Mouse (Mus musculus) liver, adult 2 months (tissue): ENCODE measurements around the gene Cmip. TPM values are rescaled to one million over a fixed set of nuclear protein-coding genes. Genes with fewer than 3 reads are reported as not detected.

Source experiments
- DNase-seq: peaks from one replicate; pipeline ENCODE4 v3.0.0-alpha.2; 2011; ENCODE audit warnings: low read depth, low spot score; ENCODE audit errors: extremely low read depth
- H3K27ac ChIP-seq: fragments of 200-500 bp; replicated peaks from 2 replicates; pipeline ENCODE4 v1.5.1; 2012; ENCODE audit warnings: low read depth, mild to moderate bottlenecking, control low read depth, inconsistent platforms, low read length; ENCODE audit not compliant: insufficient read depth
- H3K27me3 ChIP-seq: fragments of 200-500 bp; 2 replicates; pipeline ENCODE4 v1.6.1; 2012; ENCODE audit warnings: mild to moderate bottlenecking, moderate library complexity, low read length, inconsistent platforms; ENCODE audit not compliant: control insufficient read depth, insufficient read depth
- H3K36me3 ChIP-seq: fragments of 200-500 bp; 2 replicates; pipeline ENCODE4 v1.6.1; 2012; ENCODE audit warnings: low read length, inconsistent platforms; ENCODE audit not compliant: control insufficient read depth, insufficient read depth
- H3K4me1 ChIP-seq: fragments of 200-500 bp; 2 replicates; pipeline ENCODE4 v1.6.1; 2011; ENCODE audit warnings: low read length; ENCODE audit not compliant: control insufficient read depth, insufficient read depth
- H3K4me3 ChIP-seq: fragments of 200-500 bp; 2 replicates; pipeline ENCODE4 v1.5.1; 2011; ENCODE audit warnings: low read depth, mild to moderate bottlenecking, control low read depth, low read length, moderate library complexity; ENCODE audit not compliant: insufficient read depth
- H3K79me2 ChIP-seq: fragments of 200-500 bp; 2 replicates; pipeline ENCODE4 v1.6.1; 2012; ENCODE audit warnings: inconsistent platforms, mild to moderate bottlenecking, low read length, moderate library complexity; ENCODE audit not compliant: control insufficient read depth, insufficient read depth
- H3K9ac ChIP-seq: fragments of 200-500 bp; 2 replicates; pipeline ENCODE4 v1.6.1; 2012; ENCODE audit warnings: low read depth, mild to moderate bottlenecking, control low read depth, inconsistent platforms, low read length
- CTCF ChIP-seq: fragments of 200-500 bp; IDR thresholded peaks from 2 replicates; pipeline ENCODE4 v1.5.1; 2011; ENCODE audit warnings: low read depth, low read length, control low read depth
- POLR2A ChIP-seq: fragments of 200-500 bp; IDR thresholded peaks from 2 replicates; pipeline ENCODE4 v1.6.1; 2011; ENCODE audit warnings: low read length, control low read depth; ENCODE audit not compliant: insufficient read depth; ENCODE audit errors: extremely low read depth
- WGBS: fragments of 180-500 bp; shearing (Covaris S2); methylation state at CpG from one replicate; pipeline ENCODE4 v1.1.7; 2018; 5-methylcytosine and 5-hydroxymethylcytosine counted together
- polyA plus RNA-seq: library from polyadenylated mRNA; depleted of rRNA; stranded (reverse); fragments of >200 nt; gene quantifications from 2 replicates; pipeline ENCODE4 v1.2.3, GENCODE M21; 2012
- total RNA-seq: library from RNA; depleted of rRNA; stranded (reverse); fragments of >200 nt; gene quantifications from 2 replicates; pipeline ENCODE4 v1.2.3, GENCODE M21; 2014

The Cmip gene
- total and polyA plus RNA-seq, 2 experiments, result 8.8 to 21.0 TPM

DNA sequence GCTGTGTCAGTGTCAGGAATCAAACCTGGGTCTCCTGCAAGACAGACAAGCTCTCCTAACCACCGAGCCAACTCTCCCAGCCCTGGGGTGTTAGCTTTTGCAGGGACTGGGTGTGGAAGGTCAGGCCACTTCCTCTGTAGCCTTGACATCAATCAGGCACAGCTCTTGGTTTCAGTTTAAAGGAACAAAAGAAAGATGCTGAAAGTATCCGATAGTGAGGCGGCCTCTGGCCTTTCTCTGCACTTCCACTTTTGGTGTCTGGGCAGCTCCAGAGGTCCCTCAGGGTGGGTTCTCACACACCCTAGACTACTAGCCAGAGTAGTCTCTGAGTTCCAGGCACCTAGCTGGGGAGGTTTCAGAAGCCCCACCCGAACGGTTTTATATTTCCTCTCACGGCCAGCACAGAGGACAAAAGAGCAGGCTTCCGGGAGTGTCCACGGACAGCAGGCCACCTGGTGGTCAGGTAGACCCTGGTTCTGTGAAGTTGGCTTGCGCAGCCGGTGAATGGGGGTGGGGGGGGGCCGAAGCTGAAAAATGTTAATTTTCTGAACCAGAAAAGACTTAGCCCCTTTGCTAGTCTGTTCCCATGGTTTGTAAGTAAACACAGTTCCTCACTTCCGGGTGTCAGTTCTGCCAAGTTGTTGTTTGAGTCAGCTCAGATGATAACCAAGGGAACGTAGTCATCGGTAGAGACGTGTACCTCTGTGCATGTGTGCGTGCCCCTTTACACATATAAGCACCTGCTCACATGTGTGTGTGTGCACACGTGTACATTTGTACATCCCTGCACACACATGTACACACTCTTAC, 25.5 kb downstream of the Cmip start:
- peak overlapping the region; percentile 12; the same call in 1 of the 2 replicates for H3K9ac ChIP-seq
- peaks cover 63% of the 10 kb centered on the region for H3K79me2 ChIP-seq
- WGBS, result 24% methylated on average over 17 of the region's 17 CpGs
- DNase-seq, result no peak
- H3K4me3 ChIP-seq, result no peak overlapping the region
- H3K4me1 ChIP-seq, result peaks cover 29% of the 10 kb centered on the region
- no peak for TF ChIP-seq POLR2A
- TF ChIP-seq CTCF, result no peak
- H3K27ac ChIP-seq, result peak overlapping the region; percentile 26; the same call in 1 of the 2 replicates
- H3K36me3 ChIP-seq, result no peaks in the 10 kb centered on the region
- no peaks in the 10 kb centered on the region for H3K27me3 ChIP-seq

DNA sequence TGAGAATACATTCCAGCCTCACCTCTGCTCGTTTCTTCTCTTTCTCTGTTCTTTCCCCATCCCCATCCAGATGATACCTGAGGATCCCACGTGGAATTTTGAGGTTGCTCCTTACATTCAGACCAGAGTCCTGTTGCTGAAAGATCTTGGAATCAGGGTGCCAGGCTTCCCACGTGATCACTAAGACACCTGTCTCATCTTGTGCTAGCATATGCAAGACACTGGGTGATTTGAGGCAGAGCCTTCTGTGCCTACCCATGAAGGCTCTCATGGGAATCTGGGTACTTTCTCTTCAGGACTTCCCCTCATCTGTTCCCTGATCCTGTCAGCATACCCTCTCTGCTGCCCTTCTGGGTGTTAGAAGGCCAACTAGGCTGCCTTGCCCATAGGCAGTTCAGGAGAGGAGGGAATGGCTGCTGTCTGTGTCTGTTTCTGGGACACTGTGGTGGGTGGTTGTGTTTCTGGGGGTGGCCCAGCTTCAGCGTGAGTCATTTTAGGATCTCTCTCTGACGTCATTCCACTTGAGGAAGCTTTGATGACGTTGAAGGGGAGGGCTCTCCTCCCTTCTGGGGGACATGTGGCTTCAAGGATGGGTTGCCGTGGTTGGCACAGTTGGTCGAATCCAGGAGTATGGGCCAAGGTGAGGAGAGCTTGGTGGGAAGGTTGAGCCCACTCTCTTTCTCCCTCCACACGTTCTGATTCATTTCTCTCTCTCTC, 28.1 kb downstream of the Cmip start:
- Histone ChIP-seq H3K4me3 (no peak overlapping the region), H3K4me1 (peaks cover 22% of the 10 kb centered on the region), H3K27ac (no peak overlapping the region), H3K9ac (no peak overlapping the region), H3K36me3 (no peaks in the 10 kb centered on the region), H3K27me3 (no peaks in the 10 kb centered on the region), H3K79me2 (peaks cover 71% of the 10 kb centered on the region)
- WGBS, result 81% methylated on average over 9 of the region's 9 CpGs
- TF ChIP-seq POLR2A (no peak), CTCF (no peak)
- no peak for DNase-seq

DNA sequence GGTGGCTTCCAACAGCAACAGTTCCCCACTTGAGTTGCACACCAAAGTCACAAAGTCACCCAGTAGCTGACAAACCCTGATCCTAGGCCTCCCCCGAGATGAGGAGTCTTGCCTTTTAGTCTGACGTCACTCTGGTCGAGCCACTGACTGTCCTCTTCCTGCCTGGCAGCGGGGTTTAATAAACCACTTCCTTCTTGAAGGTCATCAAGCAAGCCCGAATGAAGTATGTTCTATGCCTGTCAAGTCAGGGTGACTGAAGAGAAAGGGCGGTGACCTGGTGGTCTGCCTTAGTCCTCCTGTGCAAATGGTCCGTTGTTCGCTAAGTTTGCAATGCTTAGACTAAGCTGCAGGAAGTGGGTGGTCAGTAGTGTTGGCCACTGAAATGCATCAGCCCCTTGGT, 31.1 kb downstream of the Cmip start:
- no peak overlapping the region for H3K4me3 ChIP-seq
- H3K27me3 ChIP-seq, result no peaks in the 10 kb centered on the region
- H3K4me1 ChIP-seq, result no peaks in the 10 kb centered on the region; the same call in 1 of the 2 replicates
- DNase-seq, result no peak
- no peak overlapping the region for H3K27ac ChIP-seq
- H3K9ac ChIP-seq, result no peak overlapping the region
- TF ChIP-seq CTCF (no peak), POLR2A (no peak)
- WGBS, result 72% methylated on average over 8 of the region's 8 CpGs
- H3K79me2 ChIP-seq, result peaks cover 74% of the 10 kb centered on the region
- no peaks in the 10 kb centered on the region for H3K36me3 ChIP-seq

DNA sequence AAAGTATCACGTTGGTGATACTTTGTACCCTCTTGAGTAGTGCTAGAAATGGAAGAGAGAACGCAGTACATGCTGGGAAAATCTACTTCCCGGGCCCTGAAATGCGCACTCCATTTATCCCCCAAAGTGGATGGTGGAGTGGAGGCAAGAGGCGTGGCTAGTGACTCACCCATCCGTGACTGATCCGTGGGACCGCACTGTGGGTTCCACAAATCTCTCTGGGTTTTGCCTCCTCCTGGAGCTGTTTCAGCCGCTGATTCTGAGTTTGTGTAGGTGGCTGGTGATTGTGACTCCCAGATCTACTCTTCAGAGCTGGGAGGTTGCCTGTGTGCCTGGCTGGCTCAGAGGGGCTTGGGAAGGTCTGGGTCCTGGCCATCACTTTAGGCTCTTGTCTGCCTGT, 32.2 kb downstream of the Cmip start:
- no peaks in the 10 kb centered on the region; the same call in 1 of the 2 replicates for H3K4me1 ChIP-seq
- TF ChIP-seq CTCF, result no peak
- TF ChIP-seq POLR2A, result no peak
- no peak overlapping the region for H3K27ac ChIP-seq

DNA sequence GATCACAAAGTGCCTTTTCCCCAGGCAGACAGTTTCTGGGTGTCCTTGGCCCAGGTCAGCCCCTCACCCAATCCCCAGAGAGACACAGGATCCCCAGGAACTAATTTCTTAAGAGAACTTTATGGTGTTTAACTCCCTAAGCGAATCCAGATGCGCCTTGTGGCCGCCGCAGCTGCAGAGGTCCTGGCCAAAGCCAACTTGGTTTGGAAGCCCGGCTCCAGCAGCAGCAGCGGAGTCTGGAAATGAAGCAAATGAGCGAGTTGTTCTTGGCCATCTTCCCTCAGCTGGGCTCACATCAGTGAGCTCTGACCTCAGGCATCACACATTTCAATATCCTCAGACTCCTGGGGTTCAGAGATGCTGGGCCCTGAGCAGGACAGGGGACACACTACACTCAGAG, 33.6 kb downstream of the Cmip start:
- Histone ChIP-seq H3K9ac (no peak overlapping the region), H3K4me1 (peaks cover 2% of the 10 kb centered on the region), H3K4me3 (no peak overlapping the region), H3K27ac (no peak overlapping the region), H3K36me3 (no peaks in the 10 kb centered on the region), H3K79me2 (peaks cover 68% of the 10 kb centered on the region), H3K27me3 (no peaks in the 10 kb centered on the region)
- TF ChIP-seq POLR2A (no peak), CTCF (no peak)
- 44% methylated on average over 7 of the region's 7 CpGs for WGBS
- DNase-seq, result no peak

More for the DNA sequence above, 32.2 kb downstream of the Cmip start:
- no peaks in the 10 kb centered on the region for H3K27me3 ChIP-seq
- no peak for DNase-seq
- no peaks in the 10 kb centered on the region for H3K36me3 ChIP-seq
- H3K9ac ChIP-seq, result no peak overlapping the region
- 80% methylated on average over 9 of the region's 9 CpGs for WGBS
- peaks cover 73% of the 10 kb centered on the region for H3K79me2 ChIP-seq
- no peak overlapping the region for H3K4me3 ChIP-seq
